Mouse (Mus musculus): ENCODE data around the gene Usp38.

DNA sequence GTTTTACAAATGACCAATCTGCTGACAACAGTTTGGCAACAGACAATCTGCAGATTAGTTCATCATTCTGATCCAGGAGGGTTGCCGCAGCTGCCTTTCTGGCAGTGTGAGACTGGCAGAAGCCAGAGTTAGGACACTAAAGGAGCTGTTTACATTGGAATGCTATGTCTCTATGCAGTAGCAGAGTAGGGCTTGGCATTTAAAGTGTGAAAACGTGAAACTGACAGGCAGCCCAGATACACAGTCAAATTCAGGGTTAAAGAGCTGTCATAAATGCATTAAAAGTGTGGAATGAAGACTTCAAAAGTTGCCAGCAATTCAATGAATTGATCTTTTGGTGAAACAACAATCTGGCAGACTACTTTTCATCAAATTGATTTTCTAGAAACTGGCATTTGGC is 13.3 kb upstream of the Usp38 start:
- no peak for TF ChIP-seq POLR2A (IDR thresholded peaks at IDR 0.05; ENCODE audit: extremely low read depth, insufficient read depth, low read length)
- TF ChIP-seq CTCF (IDR thresholded peaks at IDR 0.05; ENCODE audit: low read depth, low read length): no peak

Data from liver, adult 2 months (tissue).